Mouse (Mus musculus): ENCODE results near the gene Ppp1r11. TPM values are rescaled to one million over a fixed set of nuclear protein-coding genes. Genes with fewer than 3 reads are reported as not detected.

Ppp1r11 gene
- total and polyA plus RNA-seq, 3 experiments, result 113 to 247 (median 113) TPM

GRCm38 (mm10) chr17:36966875-36967274, 15.3 kb upstream of the Ppp1r11 start:
- TF ChIP-seq GATA2 (IDR thresholded peaks at IDR 0.05; ENCODE audit: borderline replicate concordance, low read depth, low read length), result no peak
- no peak for TF ChIP-seq POLR2AphosphoS5 (IDR thresholded peaks at IDR 0.05; ENCODE audit: insufficient replicate concordance, low read depth, low read length)
- no peak for TF ChIP-seq GATA1 (IDR thresholded peaks at IDR 0.05; ENCODE audit: borderline replicate concordance, low read length)
- TF ChIP-seq CTCF (IDR thresholded peaks at IDR 0.05; ENCODE audit: low read depth, low read length), result no peak
- TF ChIP-seq TAL1 (conservative IDR thresholded peaks at IDR 0.05; ENCODE audit: low read depth, low read length), result no peak
- Histone ChIP-seq H3K9me3 (replicated peaks) (no peaks in the 10 kb centered on the region), H3K27me3 (ENCODE audit: insufficient read depth, low read length) (peaks cover 15% of the 10 kb centered on the region; the same call in 1 of the 2 replicates), H3K4me1 (ENCODE audit: insufficient read depth, low read depth, low read length) (no peaks in the 10 kb centered on the region; the same call in 1 of the 2 replicates), H3K4me3 (ENCODE audit: low read depth, low read length) (no peak overlapping the region), H3K36me3 (replicated peaks) (peaks cover 13% of the 10 kb centered on the region)
- ATAC-seq (ENCODE audit: extremely low read depth, insufficient number of reproducible peaks, low FRiP score, poor library complexity, severe bottlenecking) (no peak), DNase-seq (ENCODE audit: low spot score) (no peak)

- no peak overlapping the region for H3K4me3 ChIP-seq (ENCODE audit: low read depth, low read length)
- H3K9me3 ChIP-seq (replicated peaks), result no peaks in the 10 kb centered on the region
- ATAC-seq (ENCODE audit: extremely low read depth, insufficient number of reproducible peaks, low FRiP score, poor library complexity, severe bottlenecking), result no peak
- DNase-seq (ENCODE audit: low spot score), result no peak
- peaks cover 27% of the 10 kb centered on the region for H3K36me3 ChIP-seq (replicated peaks)
- H3K27me3 ChIP-seq (ENCODE audit: insufficient read depth, low read length), result no peaks in the 10 kb centered on the region
- peaks cover 28% of the 10 kb centered on the region for H3K4me1 ChIP-seq (ENCODE audit: insufficient read depth, low read depth, low read length)
- TF ChIP-seq GATA2 (IDR thresholded peaks at IDR 0.05; ENCODE audit: borderline replicate concordance, low read depth, low read length) (no peak), POLR2AphosphoS5 (IDR thresholded peaks at IDR 0.05; ENCODE audit: insufficient replicate concordance, low read depth, low read length) (no peak), TAL1 (conservative IDR thresholded peaks at IDR 0.05; ENCODE audit: low read depth, low read length) (no peak), GATA1 (IDR thresholded peaks at IDR 0.05; ENCODE audit: borderline replicate concordance, low read length) (no peak)
These were observed 9.6 kb upstream of the Ppp1r11 start for GRCm38 (mm10) chr17:36961125-36961524.

- peaks cover 26% of the 10 kb centered on the region for H3K36me3 ChIP-seq (replicated peaks)
- H3K4me3 ChIP-seq (ENCODE audit: low read depth, low read length), result peak overlapping the region; percentile 77
- H3K9me3 ChIP-seq (replicated peaks), result no peaks in the 10 kb centered on the region
- no peaks in the 10 kb centered on the region for H3K27me3 ChIP-seq (ENCODE audit: insufficient read depth, low read length)
- ATAC-seq (ENCODE audit: extremely low read depth, insufficient number of reproducible peaks, low FRiP score, poor library complexity, severe bottlenecking) (no peak), DNase-seq (ENCODE audit: low spot score) (no peak)
- TF ChIP-seq GATA2 (IDR thresholded peaks at IDR 0.05; ENCODE audit: borderline replicate concordance, low read depth, low read length) (no peak), TAL1 (conservative IDR thresholded peaks at IDR 0.05; ENCODE audit: low read depth, low read length) (no peak), POLR2AphosphoS5 (IDR thresholded peaks at IDR 0.05; ENCODE audit: insufficient replicate concordance, low read depth, low read length) (no peak), CTCF (IDR thresholded peaks at IDR 0.05; ENCODE audit: low read depth, low read length) (no peak), GATA1 (IDR thresholded peaks at IDR 0.05; ENCODE audit: borderline replicate concordance, low read length) (no peak)
- H3K4me1 ChIP-seq (ENCODE audit: insufficient read depth, low read depth, low read length), result peaks cover 28% of the 10 kb centered on the region
These were observed 7.3 kb upstream of the Ppp1r11 start for GRCm38 (mm10) chr17:36958884-36959283.

- no peak for TF ChIP-seq TAL1 (conservative IDR thresholded peaks at IDR 0.05; ENCODE audit: low read depth, low read length)
- TF ChIP-seq POLR2AphosphoS5 (IDR thresholded peaks at IDR 0.05; ENCODE audit: insufficient replicate concordance, low read depth, low read length), result no peak
- no peak for TF ChIP-seq GATA2 (IDR thresholded peaks at IDR 0.05; ENCODE audit: borderline replicate concordance, low read depth, low read length)
- TF ChIP-seq GATA1 (IDR thresholded peaks at IDR 0.05; ENCODE audit: borderline replicate concordance, low read length), result no peak
- no peak for TF ChIP-seq CTCF (IDR thresholded peaks at IDR 0.05; ENCODE audit: low read depth, low read length)
- peak within 1 kb of the TSS; percentile 77 for H3K4me3 ChIP-seq (ENCODE audit: low read depth, low read length)
- ATAC-seq (ENCODE audit: extremely low read depth, insufficient number of reproducible peaks, low FRiP score, poor library complexity, severe bottlenecking), result peak; percentile 97
- peaks cover 30% of the 10 kb centered on the region for H3K36me3 ChIP-seq (replicated peaks)
- no peaks in the 10 kb centered on the region for H3K27me3 ChIP-seq (ENCODE audit: insufficient read depth, low read length)
- no peaks in the 10 kb centered on the region for H3K9me3 ChIP-seq (replicated peaks)
- H3K4me1 ChIP-seq (ENCODE audit: insufficient read depth, low read depth, low read length), result peaks cover 28% of the 10 kb centered on the region
- peak; percentile 71 for DNase-seq (ENCODE audit: low spot score)
These were observed 6.6 kb upstream of the Ppp1r11 start, which contains the start of the genes Znrd1 and Znrd1as for GRCm38 (mm10) chr17:36957999-36958743. Gene Znrd1, minus strand, starts transcription at chr17:36958559. Gene Znrd1as, plus strand, starts transcription at chr17:36958592.

- no peak for TF ChIP-seq GATA1 (IDR thresholded peaks at IDR 0.05; ENCODE audit: borderline replicate concordance, low read length)
- no peak for TF ChIP-seq POLR2AphosphoS5 (IDR thresholded peaks at IDR 0.05; ENCODE audit: insufficient replicate concordance, low read depth, low read length)
- no peak for TF ChIP-seq CTCF (IDR thresholded peaks at IDR 0.05; ENCODE audit: low read depth, low read length)
- no peak for TF ChIP-seq TAL1 (conservative IDR thresholded peaks at IDR 0.05; ENCODE audit: low read depth, low read length)
- no peak for TF ChIP-seq GATA2 (IDR thresholded peaks at IDR 0.05; ENCODE audit: borderline replicate concordance, low read depth, low read length)
- Histone ChIP-seq H3K4me3 (ENCODE audit: low read depth, low read length) (no peak overlapping the region), H3K9me3 (replicated peaks) (no peaks in the 10 kb centered on the region), H3K36me3 (replicated peaks) (peaks cover 52% of the 10 kb centered on the region), H3K4me1 (ENCODE audit: insufficient read depth, low read depth, low read length) (peaks cover 22% of the 10 kb centered on the region), H3K27me3 (ENCODE audit: insufficient read depth, low read length) (no peaks in the 10 kb centered on the region)
- no peak for ATAC-seq (ENCODE audit: extremely low read depth, insufficient number of reproducible peaks, low FRiP score, poor library complexity, severe bottlenecking)
- DNase-seq (ENCODE audit: low spot score), result no peak
These were observed 1.5 kb upstream of the Ppp1r11 start for GRCm38 (mm10) chr17:36953062-36953461.

GRCm38 (mm10) chr17:36952631-36953030, 1.1 kb upstream of the Ppp1r11 start:
- no peak for ATAC-seq (ENCODE audit: extremely low read depth, insufficient number of reproducible peaks, low FRiP score, poor library complexity, severe bottlenecking)
- no peaks in the 10 kb centered on the region for H3K9me3 ChIP-seq (replicated peaks)
- no peaks in the 10 kb centered on the region for H3K27me3 ChIP-seq (ENCODE audit: insufficient read depth, low read length)
- TF ChIP-seq GATA2 (IDR thresholded peaks at IDR 0.05; ENCODE audit: borderline replicate concordance, low read depth, low read length), result no peak
- TF ChIP-seq TAL1 (conservative IDR thresholded peaks at IDR 0.05; ENCODE audit: low read depth, low read length), result no peak
- TF ChIP-seq CTCF (IDR thresholded peaks at IDR 0.05; ENCODE audit: low read depth, low read length), result no peak
- TF ChIP-seq POLR2AphosphoS5 (IDR thresholded peaks at IDR 0.05; ENCODE audit: insufficient replicate concordance, low read depth, low read length), result no peak
- no peak for TF ChIP-seq GATA1 (IDR thresholded peaks at IDR 0.05; ENCODE audit: borderline replicate concordance, low read length)
- H3K4me1 ChIP-seq (ENCODE audit: insufficient read depth, low read depth, low read length), result peaks cover 19% of the 10 kb centered on the region
- peaks cover 56% of the 10 kb centered on the region for H3K36me3 ChIP-seq (replicated peaks)
- H3K4me3 ChIP-seq (ENCODE audit: low read depth, low read length), result no peak overlapping the region
- no peak for DNase-seq (ENCODE audit: low spot score)
